Mouse (Mus musculus) adrenal gland, postnatal 25 days (tissue): ENCODE results near the gene Olfr635. TPM values are rescaled to one million over a fixed set of nuclear protein-coding genes. Genes with fewer than 3 reads are reported as not detected.
"Not testable (repeated sequence)": the region's sequence is repeated elsewhere in the genome, so short reads cannot be mapped to it uniquely, and the experiment has no call there.

Experiments
- DNase-seq: peaks from one replicate; pipeline ENCODE4 v3.0.0; 2021; ENCODE audit warnings: mixed read lengths
- long read RNA-seq: library from polyadenylated mRNA; stranded (forward); transcript quantifications from one replicate; pipeline ENCODE4 v2.0.0, GENCODE M21; 2021
- total RNA-seq: library from RNA; stranded (reverse); gene quantifications from 2 replicates; pipeline ENCODE4 v1.2.3, GENCODE M21; 2021

Olfr635 gene
- total RNA-seq = 0.06 TPM in 1 of 2 replicates, not detected in the other
- long read RNA-seq = 0 reads

- DNase-seq = no peak
These were observed at the start of gene Olfr635 for GRCm38 (mm10) chr7:103970852-103971251. Olfr635 (plus strand) TSS chr7:103971152.

- no peak for DNase-seq
These were observed 42.4 kb upstream of the Olfr635 start, which contains the start of gene Olfr631 for GRCm38 (mm10) chr7:103928525-103928924. Olfr631 (plus strand) TSS chr7:103928825.

DNA sequence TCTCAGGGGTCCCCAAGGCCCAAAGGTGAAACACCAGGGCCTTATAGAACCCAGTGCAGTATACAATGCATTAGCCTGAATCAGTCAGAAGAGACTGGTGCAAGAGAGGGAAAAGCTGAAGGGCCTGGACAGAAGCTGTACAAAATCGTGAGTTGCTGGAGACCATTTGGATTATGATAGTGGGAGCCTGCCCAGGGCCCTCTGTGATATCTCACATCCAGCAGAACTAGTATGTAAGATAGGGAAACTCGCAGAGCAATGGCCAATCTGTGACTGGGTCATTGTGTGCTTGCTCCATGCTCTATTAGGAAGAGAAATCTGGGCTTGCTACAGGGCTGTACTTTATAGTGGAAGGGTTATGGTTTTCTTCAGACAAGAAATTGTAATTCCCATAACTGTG is 36.7 kb upstream of the Olfr635 start, which contains the start of gene Olfr632:
Olfr632 (plus strand) TSS at position 84 of the 400 bp plus-strand sequence.
- no peak for DNase-seq

DNA sequence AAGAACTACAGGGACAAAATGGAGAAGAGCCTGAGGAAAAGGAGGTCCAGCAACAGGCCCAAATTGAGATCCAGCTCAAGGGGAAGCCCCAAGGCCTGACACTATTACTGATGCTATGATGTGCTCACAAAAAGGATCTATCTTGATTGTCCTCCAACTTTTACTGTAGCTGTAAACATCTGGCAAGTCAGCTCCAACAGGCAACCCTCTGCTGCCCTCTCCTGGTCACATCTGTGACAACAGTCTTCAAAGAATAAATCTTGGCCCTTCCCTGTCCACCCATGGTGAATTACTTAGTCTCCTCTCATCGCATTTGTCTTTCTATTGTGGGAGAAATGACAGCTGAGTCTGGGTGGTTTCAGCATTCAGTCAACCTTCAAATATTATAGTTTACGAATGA is 28.2 kb upstream of the Olfr635 start:
- peak; percentile 11 for DNase-seq

- no peak for DNase-seq
These were observed 26.8 kb upstream of the Olfr635 start, which contains the start of gene Olfr633 for GRCm38 (mm10) chr7:103944137-103944536. Olfr633 (plus strand) TSS chr7:103944437.

DNA sequence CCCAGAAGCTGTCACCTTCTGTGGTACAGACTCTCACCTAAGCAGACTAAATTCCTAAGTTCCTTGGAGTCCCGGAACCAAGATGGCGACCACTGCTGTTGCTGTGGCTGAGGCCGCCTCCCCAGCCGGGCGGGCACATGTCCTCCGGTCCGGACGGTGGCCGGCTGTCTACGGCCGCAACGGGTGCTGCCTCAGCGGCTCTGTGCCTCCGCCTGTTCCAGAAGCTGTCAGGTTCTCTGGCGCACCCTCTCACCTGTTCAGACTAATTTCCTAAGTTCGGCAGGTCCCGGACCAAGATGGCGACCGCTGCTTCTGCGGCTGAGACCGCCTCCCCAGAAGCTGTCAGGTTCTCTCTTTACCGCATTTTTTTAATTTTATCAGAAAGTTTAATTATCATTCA is 4.1 kb upstream of the Olfr635 start:
- not testable (repeated sequence) for DNase-seq

- no peak for DNase-seq
These were observed 830 bp downstream of the Olfr635 start for GRCm38 (mm10) chr7:103971782-103972181.

- DNase-seq = no peak
These were observed 27.5 kb downstream of the Olfr635 start, which contains the start of gene Olfr638 for GRCm38 (mm10) chr7:103998446-103998845. Olfr638 (plus strand) TSS chr7:103998746.

GRCm38 (mm10) chr7:103999124-103999523 is 28.2 kb downstream of the Olfr635 start:
- no peak for DNase-seq

GRCm38 (mm10) chr7:104017203-104017602 is 46.3 kb downstream of the Olfr635 start, which contains the start of gene Olfr639:
Olfr639 (minus strand) TSS chr7:104017303.
- DNase-seq = no peak

DNA sequence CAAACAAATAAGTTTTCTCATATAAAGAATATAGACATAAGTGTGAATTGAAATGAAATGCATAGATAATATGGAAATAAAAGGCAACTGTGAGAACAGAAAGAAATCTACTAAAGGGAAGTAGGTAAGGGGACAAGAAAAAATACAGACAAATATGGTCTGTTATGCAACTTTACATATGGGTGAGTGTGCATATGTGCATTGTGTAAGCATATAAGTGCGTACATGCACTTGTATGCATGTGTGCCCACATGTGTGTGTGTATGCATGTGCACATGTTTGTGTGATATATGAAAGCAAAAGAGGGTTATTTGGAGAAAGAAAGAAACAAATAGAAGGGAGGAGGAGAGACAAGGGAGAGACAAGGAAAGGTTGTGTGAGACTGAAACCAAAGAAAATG is 48.0 kb downstream of the Olfr635 start:
- DNase-seq = no peak

DNA sequence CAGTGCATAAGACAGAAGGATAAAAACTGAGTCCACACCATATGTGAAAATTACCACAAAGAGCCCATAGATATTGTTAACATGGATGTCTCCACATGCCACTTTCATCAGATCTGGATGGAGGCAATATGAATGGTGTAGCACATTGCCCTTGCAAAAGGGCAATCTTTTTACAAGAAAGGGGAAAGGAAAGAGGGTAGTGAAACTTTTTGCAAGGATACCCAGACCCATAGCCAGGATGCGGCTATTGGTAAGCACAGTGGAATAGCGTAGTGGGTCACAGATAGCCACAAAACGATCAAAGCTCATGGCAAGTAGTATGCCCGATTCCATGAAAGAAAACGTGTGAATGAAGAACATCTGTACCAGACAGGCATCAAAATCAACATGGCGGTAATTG is 50.7 kb downstream of the Olfr635 start:
- DNase-seq = no peak

DNA sequence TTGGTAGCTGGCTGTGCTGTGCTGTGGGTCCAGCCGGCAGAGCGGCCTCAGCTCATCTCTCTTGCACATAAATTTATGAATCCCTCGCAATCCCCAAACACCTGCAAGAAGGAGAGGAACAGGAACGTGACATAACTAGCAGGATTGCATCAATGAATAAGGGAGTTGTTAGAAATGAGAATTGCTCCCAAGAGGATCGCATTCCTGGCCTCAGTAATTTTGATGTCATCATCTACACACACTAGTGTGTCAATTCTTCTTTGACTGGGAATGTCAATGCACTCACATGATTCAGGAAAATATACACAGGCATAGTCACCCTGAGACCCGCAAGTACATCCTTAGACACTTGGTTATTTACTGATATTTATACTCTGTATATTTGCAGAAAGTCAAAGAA is 54.5 kb downstream of the Olfr635 start, which contains the start of gene Olfr640:
Olfr640 (minus strand) TSS at position 101 of the 400 bp plus-strand sequence.
- no peak for DNase-seq

- no peak for DNase-seq
These were observed 56.0 kb downstream of the Olfr635 start for GRCm38 (mm10) chr7:104026978-104027377.

GRCm38 (mm10) chr7:104035145-104035544 is 64.2 kb downstream of the Olfr635 start, which contains the start of gene Olfr641:
Olfr641 (plus strand) TSS chr7:104035445.
- DNase-seq = no peak

Other genes with a start within 250 kb of the Olfr635 start
- gene Olfr628, start 240.8 kb upstream of the Olfr635 start, total RNA-seq = not detected in 2 replicates
- gene Olfr629, start 226.2 kb upstream of the Olfr635 start, total RNA-seq = not detected in 2 replicates
- gene Olfr630, start 213.8 kb upstream of the Olfr635 start, total RNA-seq = not detected in 2 replicates
- gene Olfr69, start 199.6 kb upstream of the Olfr635 start, total RNA-seq = not detected in 2 replicates
- not detected in 2 replicates for gene Olfr68, start 191.5 kb upstream of the Olfr635 start, total RNA-seq
- gene Olfr67, start 179.3 kb upstream of the Olfr635 start, total RNA-seq = not detected in 2 replicates
- gene Hbb-bt, start 157.2 kb upstream of the Olfr635 start, total RNA-seq = 217 and 281 TPM in 2 replicates
- gene Hbb-bs, start 143.1 kb upstream of the Olfr635 start, total RNA-seq = 2,100 and 2,179 TPM in 2 replicates
- not detected in 2 replicates for gene Hbb-bh2, start 130.6 kb upstream of the Olfr635 start, total RNA-seq
- gene Hbb-bh1, start 128.0 kb upstream of the Olfr635 start, total RNA-seq = not detected in 2 replicates
- gene Hbb-y, start 117.9 kb upstream of the Olfr635 start, total RNA-seq = not detected in 2 replicates
- gene Olfr66, start 84.9 kb upstream of the Olfr635 start, total RNA-seq = not detected in 2 replicates
- gene Olfr64, start 76.7 kb upstream of the Olfr635 start, total RNA-seq = not detected in 2 replicates
- gene Olfr65, start 67.7 kb upstream of the Olfr635 start, total RNA-seq = not detected in 2 replicates
- not detected in 2 replicates for gene Olfr631, start 42.3 kb upstream of the Olfr635 start, total RNA-seq
- gene Olfr632, start 36.8 kb upstream of the Olfr635 start, total RNA-seq = not detected in 2 replicates
- gene Olfr633, start 26.7 kb upstream of the Olfr635 start, total RNA-seq = not detected in 2 replicates
- not detected in 2 replicates for gene Olfr638, start 27.6 kb downstream of the Olfr635 start, total RNA-seq
- 0.06 TPM in 1 of 2 replicates, not detected in the other for gene Olfr639, start 46.2 kb downstream of the Olfr635 start, total RNA-seq
- gene Olfr640, start 54.4 kb downstream of the Olfr635 start, total RNA-seq = not detected in 2 replicates
- not detected in 2 replicates for gene Olfr641, start 64.3 kb downstream of the Olfr635 start, total RNA-seq
- gene Olfr642, start 81.5 kb downstream of the Olfr635 start, total RNA-seq = not detected in 2 replicates
- gene 4930516K23Rik, start 90.3 kb downstream of the Olfr635 start, total RNA-seq = not detected in 2 replicates
- not detected in 2 replicates for gene Olfr644, start 100.7 kb downstream of the Olfr635 start, total RNA-seq
- gene Olfr645, start 114.3 kb downstream of the Olfr635 start, total RNA-seq = not detected in 2 replicates
- gene Olfr646, start 133.7 kb downstream of the Olfr635 start, total RNA-seq = not detected in 2 replicates
- gene Ubqln5, start 158.7 kb downstream of the Olfr635 start, total RNA-seq = not detected in 2 replicates
- not detected in 2 replicates for gene Olfr643, start 166.3 kb downstream of the Olfr635 start, total RNA-seq
- not detected in 2 replicates for gene Ubqln3, start 172.1 kb downstream of the Olfr635 start, total RNA-seq
- gene Ubqlnl, start 179.4 kb downstream of the Olfr635 start, total RNA-seq = not detected in 2 replicates
- gene Olfm5, start 193.7 kb downstream of the Olfr635 start, total RNA-seq = not detected in 2 replicates
- gene Olfr648, start 212.2 kb downstream of the Olfr635 start, total RNA-seq = not detected in 2 replicates
- gene Olfr649, start 224.8 kb downstream of the Olfr635 start, total RNA-seq = not detected in 2 replicates
- gene Trim6, start 247.6 kb downstream of the Olfr635 start, total RNA-seq = 0.48 and 1.2 TPM in 2 replicates